Mouse (Mus musculus): ENCODE results near the gene Selenot. TPM values are rescaled to one million over a fixed set of nuclear protein-coding genes. Genes with fewer than 3 reads are reported as not detected.

Selenot gene
- polyA plus RNA-seq (2015; fragmentation: Nextera tagmentation; extraction: Ambion mirVana), result 17.9 and 20.6 TPM in 2 replicates

- Histone ChIP-seq H3K27ac (ENCODE audit: low read length) (peak within 1 kb of the TSS; percentile 99), H3K27me3 (ENCODE audit: control insufficient read depth, insufficient read depth, low read length) (no peaks in the 10 kb centered on the region), H3K9ac (ENCODE audit: low read length) (peak within 1 kb of the TSS; percentile 100), H3K4me2 (ENCODE audit: low read depth, low read length) (peak within 1 kb of the TSS; percentile 75), H3K4me1 (ENCODE audit: control insufficient read depth, insufficient read depth, low read length) (peaks cover 8% of the 10 kb centered on the region), H3K36me3 (ENCODE audit: control insufficient read depth, insufficient read depth) (peaks cover 5% of the 10 kb centered on the region; the same call in 1 of the 2 replicates), H3K9me3 (replicated peaks; ENCODE audit: control insufficient read depth, low read length) (no peaks in the 10 kb centered on the region), H3K4me3 (ENCODE audit: low read length) (peak within 1 kb of the TSS; percentile 95)
- whole genome bisulfite sequencing, result 1% methylated on average over 59 of the region's 59 CpGs
- ATAC-seq (replicated peaks; ENCODE audit: extremely low read depth, insufficient read depth, low FRiP score), result peak; percentile 94
These were observed at the start of gene Selenot for GRCm38 (mm10) chr3:58576137-58577066. Gene Selenot (plus strand): TSS chr3:58576636.

GRCm38 (mm10) chr3:58536573-58536972 is 39.9 kb upstream of the Selenot start:
- H3K36me3 ChIP-seq (ENCODE audit: control insufficient read depth, insufficient read depth), result peaks cover 49% of the 10 kb centered on the region
- H3K4me1 ChIP-seq (ENCODE audit: control insufficient read depth, insufficient read depth, low read length), result no peaks in the 10 kb centered on the region
- no peak overlapping the region for H3K4me2 ChIP-seq (ENCODE audit: low read depth, low read length)
- H3K27me3 ChIP-seq (ENCODE audit: control insufficient read depth, insufficient read depth, low read length), result no peaks in the 10 kb centered on the region
- no peak overlapping the region for H3K27ac ChIP-seq (ENCODE audit: low read length)
- ATAC-seq (replicated peaks; ENCODE audit: extremely low read depth, insufficient read depth, low FRiP score), result no peak
- H3K4me3 ChIP-seq (ENCODE audit: low read length), result no peak overlapping the region
- H3K9me3 ChIP-seq (replicated peaks; ENCODE audit: control insufficient read depth, low read length), result no peaks in the 10 kb centered on the region
- WGBS, result 94% methylated on average over 3 of the region's 3 CpGs
- H3K9ac ChIP-seq (ENCODE audit: low read length), result no peak overlapping the region

- no peak for ATAC-seq (replicated peaks; ENCODE audit: extremely low read depth, insufficient read depth, low FRiP score)
- H3K4me1 ChIP-seq (ENCODE audit: control insufficient read depth, insufficient read depth, low read length), result no peaks in the 10 kb centered on the region
- no peaks in the 10 kb centered on the region for H3K9me3 ChIP-seq (replicated peaks; ENCODE audit: control insufficient read depth, low read length)
- no peak overlapping the region for H3K27ac ChIP-seq (ENCODE audit: low read length)
- no peak overlapping the region for H3K4me2 ChIP-seq (ENCODE audit: low read depth, low read length)
- no peak overlapping the region for H3K9ac ChIP-seq (ENCODE audit: low read length)
- H3K36me3 ChIP-seq (ENCODE audit: control insufficient read depth, insufficient read depth), result peaks cover 49% of the 10 kb centered on the region
- 64% methylated on average over 1 of the region's 1 CpGs for WGBS
- H3K27me3 ChIP-seq (ENCODE audit: control insufficient read depth, insufficient read depth, low read length), result no peaks in the 10 kb centered on the region
- no peak overlapping the region for H3K4me3 ChIP-seq (ENCODE audit: low read length)
These were observed 24.2 kb upstream of the Selenot start for GRCm38 (mm10) chr3:58552001-58552811.

GRCm38 (mm10) chr3:58556649-58557048 is 19.8 kb upstream of the Selenot start:
- H3K4me3 ChIP-seq (ENCODE audit: low read length), result no peak overlapping the region
- H3K9ac ChIP-seq (ENCODE audit: low read length), result no peak overlapping the region
- H3K9me3 ChIP-seq (replicated peaks; ENCODE audit: control insufficient read depth, low read length), result no peaks in the 10 kb centered on the region
- H3K4me2 ChIP-seq (ENCODE audit: low read depth, low read length), result no peak overlapping the region
- H3K36me3 ChIP-seq (ENCODE audit: control insufficient read depth, insufficient read depth), result peaks cover 35% of the 10 kb centered on the region
- no peak for ATAC-seq (replicated peaks; ENCODE audit: extremely low read depth, insufficient read depth, low FRiP score)
- no peak overlapping the region for H3K27ac ChIP-seq (ENCODE audit: low read length)
- WGBS, result 81% methylated on average over 7 of the region's 7 CpGs
- H3K27me3 ChIP-seq (ENCODE audit: control insufficient read depth, insufficient read depth, low read length), result no peaks in the 10 kb centered on the region
- H3K4me1 ChIP-seq (ENCODE audit: control insufficient read depth, insufficient read depth, low read length), result no peaks in the 10 kb centered on the region

GRCm38 (mm10) chr3:58559887-58560286 is 16.5 kb upstream of the Selenot start:
- Histone ChIP-seq H3K27me3 (ENCODE audit: control insufficient read depth, insufficient read depth, low read length) (no peaks in the 10 kb centered on the region), H3K4me3 (ENCODE audit: low read length) (no peak overlapping the region), H3K4me1 (ENCODE audit: control insufficient read depth, insufficient read depth, low read length) (no peaks in the 10 kb centered on the region), H3K27ac (ENCODE audit: low read length) (no peak overlapping the region), H3K9ac (ENCODE audit: low read length) (no peak overlapping the region), H3K36me3 (ENCODE audit: control insufficient read depth, insufficient read depth) (peaks cover 19% of the 10 kb centered on the region), H3K4me2 (ENCODE audit: low read depth, low read length) (no peak overlapping the region), H3K9me3 (replicated peaks; ENCODE audit: control insufficient read depth, low read length) (peaks cover 3% of the 10 kb centered on the region; the same call in 1 of the 2 replicates)
- no peak for ATAC-seq (replicated peaks; ENCODE audit: extremely low read depth, insufficient read depth, low FRiP score)
- 39% methylated on average over 2 of the region's 2 CpGs for WGBS

- H3K27ac ChIP-seq (ENCODE audit: low read length), result no peak overlapping the region
These were observed 15.0 kb upstream of the Selenot start for GRCm38 (mm10) chr3:58561437-58561836.

GRCm38 (mm10) chr3:58570821-58571220 is 5.6 kb upstream of the Selenot start:
- H3K27ac ChIP-seq (ENCODE audit: low read length), result no peak overlapping the region
- 83% methylated on average over 3 of the region's 3 CpGs for WGBS
- no peak for ATAC-seq (replicated peaks; ENCODE audit: extremely low read depth, insufficient read depth, low FRiP score)
- H3K9ac ChIP-seq (ENCODE audit: low read length), result no peak overlapping the region
- no peaks in the 10 kb centered on the region for H3K4me1 ChIP-seq (ENCODE audit: control insufficient read depth, insufficient read depth, low read length)
- H3K27me3 ChIP-seq (ENCODE audit: control insufficient read depth, insufficient read depth, low read length), result no peaks in the 10 kb centered on the region
- H3K4me2 ChIP-seq (ENCODE audit: low read depth, low read length), result no peak overlapping the region
- no peaks in the 10 kb centered on the region for H3K36me3 ChIP-seq (ENCODE audit: control insufficient read depth, insufficient read depth)
- H3K9me3 ChIP-seq (replicated peaks; ENCODE audit: control insufficient read depth, low read length), result no peaks in the 10 kb centered on the region
- H3K4me3 ChIP-seq (ENCODE audit: low read length), result no peak overlapping the region

More at GRCm38 (mm10) chr3:58561437-58561836, 15.0 kb upstream of the Selenot start:
- WGBS, result 40% methylated on average over 2 of the region's 2 CpGs
- Histone ChIP-seq H3K4me2 (ENCODE audit: low read depth, low read length) (no peak overlapping the region), H3K27me3 (ENCODE audit: control insufficient read depth, insufficient read depth, low read length) (no peaks in the 10 kb centered on the region), H3K4me3 (ENCODE audit: low read length) (no peak overlapping the region), H3K9ac (ENCODE audit: low read length) (no peak overlapping the region), H3K9me3 (replicated peaks; ENCODE audit: control insufficient read depth, low read length) (peaks cover 3% of the 10 kb centered on the region; the same call in 1 of the 2 replicates), H3K4me1 (ENCODE audit: control insufficient read depth, insufficient read depth, low read length) (no peaks in the 10 kb centered on the region), H3K36me3 (ENCODE audit: control insufficient read depth, insufficient read depth) (peaks cover 10% of the 10 kb centered on the region)
- no peak for ATAC-seq (replicated peaks; ENCODE audit: extremely low read depth, insufficient read depth, low FRiP score)

GRCm38 (mm10) chr3:58577067-58577503 is 649 bp downstream of the Selenot start:
- Histone ChIP-seq H3K9ac (ENCODE audit: low read length) (peak overlapping the region; percentile 100), H3K4me3 (ENCODE audit: low read length) (peak overlapping the region; percentile 95), H3K9me3 (replicated peaks; ENCODE audit: control insufficient read depth, low read length) (no peaks in the 10 kb centered on the region), H3K27ac (ENCODE audit: low read length) (peak overlapping the region; percentile 99), H3K27me3 (ENCODE audit: control insufficient read depth, insufficient read depth, low read length) (no peaks in the 10 kb centered on the region), H3K4me2 (ENCODE audit: low read depth, low read length) (peak overlapping the region; percentile 75), H3K4me1 (ENCODE audit: control insufficient read depth, insufficient read depth, low read length) (peaks cover 14% of the 10 kb centered on the region), H3K36me3 (ENCODE audit: control insufficient read depth, insufficient read depth) (peaks cover 5% of the 10 kb centered on the region; the same call in 1 of the 2 replicates)
- under 1% methylated on average over 36 of the region's 36 CpGs for WGBS
- peak; percentile 86 for ATAC-seq (replicated peaks; ENCODE audit: extremely low read depth, insufficient read depth, low FRiP score)

Data from heart, embryonic 16.5 days (tissue).